10 mouse cellular contexts compared by ENCODE assay signal in genomic region chr6:51057229-51057628, GRCm38 (mm10).
DNase-seq lines count a peak whose midpoint lies in the region; ATAC-seq lines count a peak whose summit lies in the region.
"Had no signal": no experiment of that assay in that cellular context is flagged by ENCODE, and none has a peak within 500 bp of the region (broad histone marks: within the 10 kb centered on the region; RNA-seq: fewer than 3 reads in every experiment).

No protein-coding gene starts in this region.

- no peak for ATAC-seq in embryonic facial prominence, embryonic 13.5 days (ENCODE audit: insufficient number of reproducible peaks, insufficient read depth, low FRiP score, low TSS enrichment, low read depth)
- peak; percentile 84 for ATAC-seq in hindbrain, embryonic 16.5 days
- ATAC-seq in midbrain, embryonic 16.5 days, result peak; percentile 81

- peaks cover 46% of the 10 kb centered on the region for H3K4me1 ChIP-seq in embryonic facial prominence, embryonic 13.5 days
- H3K4me1 ChIP-seq in hindbrain, embryonic 16.5 days (ENCODE audit: control insufficient read depth, insufficient read depth, low read depth, low read length), result peaks cover 8% of the 10 kb centered on the region
- peaks cover 14% of the 10 kb centered on the region for H3K4me1 ChIP-seq in midbrain, embryonic 16.5 days (ENCODE audit: control insufficient read depth, insufficient read depth, low read length)

- no peaks in the 10 kb centered on the region for H3K36me3 ChIP-seq in embryonic facial prominence, embryonic 13.5 days
- H3K36me3 ChIP-seq in hindbrain, embryonic 16.5 days (ENCODE audit: control insufficient read depth, insufficient read depth, low read length), result no peaks in the 10 kb centered on the region
- H3K36me3 ChIP-seq in midbrain, embryonic 16.5 days (ENCODE audit: control insufficient read depth, insufficient read depth, low read length), result no peaks in the 10 kb centered on the region
- H3K36me3 ChIP-seq: stomach, embryonic 15.5 days had no signal

- DNase-seq in cerebellum, postnatal 14 days, result peak; percentile 30 to 56
- no peak for DNase-seq in cerebellum, adult 11-12 months
- no peak for DNase-seq in heart, postnatal 10 days
- DNase-seq in lung, postnatal 25 days (ENCODE audit: low spot score), result no peak
- DNase-seq in thymus, postnatal 0 days (ENCODE audit: low spot score), result no peak

- intact Hi-C loops in heart, postnatal 10 days (cut with DNase I), result no loop called here

- H3K4me3 ChIP-seq in embryonic facial prominence, embryonic 13.5 days, result no peak overlapping the region
- no peak overlapping the region for H3K4me3 ChIP-seq in hindbrain, embryonic 16.5 days (ENCODE audit: low read length)
- no peak overlapping the region for H3K4me3 ChIP-seq in midbrain, embryonic 16.5 days (ENCODE audit: low read depth, low read length)
- H3K4me3 ChIP-seq: left cerebral cortex, adult 2 months; stomach, embryonic 15.5 days had no signal

- H3K9ac ChIP-seq in embryonic facial prominence, embryonic 13.5 days, result no peak overlapping the region
- no peak overlapping the region for H3K9ac ChIP-seq in hindbrain, embryonic 16.5 days (ENCODE audit: low read depth, low read length)
- no peak overlapping the region for H3K9ac ChIP-seq in midbrain, embryonic 16.5 days (ENCODE audit: low read depth, low read length)
- H3K9ac ChIP-seq: stomach, embryonic 15.5 days had no signal

- H3K27me3 ChIP-seq in embryonic facial prominence, embryonic 13.5 days, result no peaks in the 10 kb centered on the region; the same call in 1 of the 2 replicates
- no peaks in the 10 kb centered on the region for H3K27me3 ChIP-seq in hindbrain, embryonic 16.5 days (replicated peaks; ENCODE audit: control insufficient read depth, insufficient read depth, low read length)
- no peaks in the 10 kb centered on the region for H3K27me3 ChIP-seq in midbrain, embryonic 16.5 days (ENCODE audit: control insufficient read depth, insufficient read depth, low read depth, low read length)
- H3K27me3 ChIP-seq: stomach, embryonic 15.5 days had no signal

- 0 out of 2 replicates have a peak overlapping the region, but pooled peaks have one; percentile 39 for H3K27ac ChIP-seq in embryonic facial prominence, embryonic 13.5 days
- H3K27ac ChIP-seq in hindbrain, embryonic 16.5 days (ENCODE audit: low read depth, low read length), result peak overlapping the region; percentile 48; the same call in 1 of the 2 replicates
- H3K27ac ChIP-seq in midbrain, embryonic 16.5 days (ENCODE audit: low read length), result 0 out of 2 replicates have a peak overlapping the region, but pooled peaks have one; percentile 17
- H3K27ac ChIP-seq: left cerebral cortex, adult 2 months; stomach, embryonic 15.5 days had no signal

- no peaks in the 10 kb centered on the region for H3K9me3 ChIP-seq in embryonic facial prominence, embryonic 13.5 days
- H3K9me3 ChIP-seq in hindbrain, embryonic 16.5 days (ENCODE audit: control insufficient read depth, low read length), result no peaks in the 10 kb centered on the region
- H3K9me3 ChIP-seq in midbrain, embryonic 16.5 days (replicated peaks; ENCODE audit: control insufficient read depth, low read length, poor library complexity, severe bottlenecking), result no peaks in the 10 kb centered on the region
- H3K9me3 ChIP-seq: stomach, embryonic 15.5 days had no signal

- H3K4me2 ChIP-seq in embryonic facial prominence, embryonic 13.5 days, result no peak overlapping the region
- no peak overlapping the region for H3K4me2 ChIP-seq in hindbrain, embryonic 16.5 days (ENCODE audit: low read length)
- no peak overlapping the region for H3K4me2 ChIP-seq in midbrain, embryonic 16.5 days (ENCODE audit: low read length)
- H3K4me2 ChIP-seq: stomach, embryonic 15.5 days had no signal

- 23% methylated on average over 7 of the region's 7 CpGs for WGBS in embryonic facial prominence, embryonic 13.5 days
- 19% methylated on average over 7 of the region's 7 CpGs for WGBS in hindbrain, embryonic 16.5 days
- WGBS in midbrain, embryonic 16.5 days, result 9% methylated on average over 7 of the region's 7 CpGs

Comparison
In these comparisons a context has a peak if more than half of its experiments do, and no peak if none do; other contexts are left out.
1. DNase-seq: peak in cerebellum, postnatal 14 days (2 of 2); none in cerebellum, adult 11-12 months (single experiment), heart, postnatal 10 days (0 of 2), lung, postnatal 25 days (single experiment) and thymus, postnatal 0 days (single experiment).
2. Peak in every context shown above with its lines, with median percentiles within 50 percentile points of each other: H3K27ac ChIP-seq.